Mouse (Mus musculus) testis, postnatal 14 days (tissue): Measurements from ENCODE around the gene Asdurf.
A peak's percentile ranks its signal among the peaks of the same experiment; 100 is the strongest.
"Not testable (repeated sequence)": the region's sequence is repeated elsewhere in the genome, so short reads cannot be mapped to it uniquely, and the experiment has no call there.

Source experiments
- DNase-seq: peaks from one replicate; pipeline ENCODE4 v3.0.0; 2021; ENCODE audit warnings: low spot score

Gene Asdurf

GRCm38 (mm10) chr1:53352327-53353261 is at the start of gene Asdurf, which contains the start of the genes Gm28551 and Asnsd1:
Asdurf (minus strand) TSS chr1:53352619.
Gm28551 (minus strand) TSS chr1:53352667.
Asnsd1 (minus strand) TSS chr1:53352752.
- peak; percentile 92 for DNase-seq

DNA sequence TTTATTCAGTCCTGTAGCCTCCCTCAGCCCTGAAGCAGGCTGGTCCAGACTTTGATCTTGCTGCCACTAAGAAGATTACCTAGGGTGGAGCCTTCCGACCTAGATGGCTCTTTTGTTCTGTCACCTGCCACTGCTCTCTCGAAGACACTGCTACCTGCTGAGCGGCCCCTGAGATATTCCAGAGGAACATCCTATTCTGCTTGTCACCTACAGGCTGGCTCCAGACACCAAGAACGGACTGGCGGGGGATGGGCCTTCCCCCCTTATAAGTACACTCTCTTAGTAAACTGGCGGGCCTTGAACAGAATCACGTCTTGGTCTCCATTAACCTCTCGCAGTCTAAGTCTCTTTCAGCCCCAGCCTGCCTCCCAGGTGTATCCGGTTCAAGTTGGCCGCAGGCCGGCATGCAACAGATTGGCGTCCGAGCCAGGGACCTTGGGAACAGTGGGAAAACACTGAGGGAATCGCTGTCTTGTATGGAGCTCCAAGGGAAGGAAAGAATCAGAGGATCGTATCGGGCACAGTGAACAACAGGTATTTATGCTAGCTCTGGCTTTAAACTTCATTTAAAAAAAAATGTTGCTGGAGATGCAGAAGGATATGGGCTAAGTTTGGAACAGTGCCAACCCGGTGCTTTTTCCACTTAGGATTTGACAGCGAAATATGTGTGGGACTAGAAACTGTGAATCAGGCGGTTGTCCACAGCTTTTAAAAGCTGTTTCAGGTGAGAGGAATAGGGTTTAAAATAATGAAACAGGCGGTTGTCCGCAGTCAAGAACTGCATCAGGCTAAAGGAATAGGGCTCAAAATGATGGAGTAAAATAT is 41.7 kb upstream of the Asdurf start:
- not testable (repeated sequence) for DNase-seq

GRCm38 (mm10) chr1:53388762-53389161 is 36.3 kb upstream of the Asdurf start:
- DNase-seq, result no peak

DNA sequence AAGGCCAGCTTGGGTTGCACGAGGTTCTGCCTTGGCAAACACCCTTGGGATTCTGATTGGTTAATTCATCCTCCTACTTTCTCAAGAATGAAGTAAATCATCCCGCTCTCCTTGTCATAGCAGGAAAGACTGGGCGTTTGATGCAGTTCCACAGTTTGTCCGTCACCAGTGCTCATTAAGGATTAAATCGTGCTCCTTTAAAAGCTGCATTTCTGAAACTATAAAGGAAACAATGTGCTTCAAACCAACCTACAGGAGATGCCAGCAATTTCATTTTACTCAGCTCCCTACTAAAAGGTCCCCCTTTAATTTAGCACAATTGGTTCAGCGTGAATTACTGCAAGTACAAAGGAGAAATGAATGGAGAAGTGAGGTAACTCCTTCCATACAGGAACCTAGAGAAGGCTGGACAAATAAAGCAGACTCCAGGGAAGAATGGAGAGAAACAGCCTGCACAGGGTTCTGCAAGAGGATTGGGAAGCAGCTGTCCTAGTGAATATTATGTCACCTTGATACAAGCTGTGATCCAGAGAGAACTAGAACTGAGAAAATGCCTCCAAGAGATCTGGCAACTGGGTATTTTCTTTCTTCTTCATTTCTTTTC is 31.8 kb upstream of the Asdurf start:
- DNase-seq, result no peak

DNA sequence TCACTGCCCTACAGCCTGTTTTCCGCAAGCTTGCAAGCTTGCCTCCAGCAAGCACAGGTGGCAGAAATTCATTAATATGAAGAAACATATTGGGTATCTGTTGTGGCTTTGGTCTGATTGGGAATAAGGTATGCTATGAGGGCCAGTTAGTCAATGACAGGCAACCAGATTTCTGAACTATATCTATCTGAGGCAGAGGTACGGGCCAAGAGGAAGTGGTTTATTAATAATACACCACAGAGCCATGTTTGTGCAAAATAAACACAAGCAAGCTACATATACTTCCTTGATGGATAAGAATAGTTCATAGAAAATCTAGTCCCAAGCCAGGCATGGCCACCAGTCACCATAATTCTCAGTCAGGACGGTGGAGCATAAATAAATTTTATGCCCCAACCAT is 25.3 kb upstream of the Asdurf start:
- DNase-seq, result no peak

GRCm38 (mm10) chr1:53375965-53376364 is 23.5 kb upstream of the Asdurf start:
- not testable (repeated sequence) for DNase-seq

DNA sequence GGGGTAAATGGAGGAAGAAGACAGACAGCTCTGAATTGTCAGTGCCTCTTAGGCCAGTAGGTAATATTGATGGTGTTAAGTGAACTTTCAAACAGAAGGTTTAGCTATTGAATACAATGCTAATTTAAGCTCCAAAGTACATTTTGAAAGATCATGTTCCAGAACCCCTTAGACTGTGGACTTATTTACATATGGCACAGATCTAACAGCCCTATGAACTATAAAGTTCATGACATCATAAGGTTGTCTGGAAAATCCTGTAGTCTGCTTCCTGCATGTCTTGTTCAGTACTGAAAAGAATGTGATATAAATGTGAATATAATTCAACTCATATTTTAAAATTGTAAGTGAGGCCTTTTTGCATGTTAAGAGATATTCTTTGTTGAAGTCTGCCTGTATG is 6.6 kb upstream of the Asdurf start:
- no peak for DNase-seq

- no peak for DNase-seq
Observed at GRCm38 (mm10) chr1:53341071-53341470, 11.3 kb downstream of the Asdurf start.

DNA sequence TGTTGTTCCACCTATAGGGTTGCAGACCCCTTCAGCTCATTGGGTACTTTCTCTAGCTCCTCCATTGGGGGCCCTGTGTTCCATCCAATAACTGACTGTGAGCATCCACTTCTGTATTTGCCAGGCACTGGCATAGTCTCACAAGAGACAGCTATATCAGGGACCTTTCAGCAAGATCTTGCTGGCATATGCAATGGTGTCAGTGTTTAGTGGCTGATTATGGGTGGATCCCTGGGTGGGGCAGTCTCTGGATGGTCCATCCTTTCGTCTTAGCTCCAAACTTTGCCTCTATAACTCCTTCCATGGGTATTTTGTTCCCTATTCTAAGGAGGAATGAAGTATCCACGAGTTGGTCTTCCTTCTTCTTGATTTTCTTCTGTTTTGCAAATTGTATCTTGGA is 15.0 kb downstream of the Asdurf start:
- not testable (repeated sequence) for DNase-seq

DNA sequence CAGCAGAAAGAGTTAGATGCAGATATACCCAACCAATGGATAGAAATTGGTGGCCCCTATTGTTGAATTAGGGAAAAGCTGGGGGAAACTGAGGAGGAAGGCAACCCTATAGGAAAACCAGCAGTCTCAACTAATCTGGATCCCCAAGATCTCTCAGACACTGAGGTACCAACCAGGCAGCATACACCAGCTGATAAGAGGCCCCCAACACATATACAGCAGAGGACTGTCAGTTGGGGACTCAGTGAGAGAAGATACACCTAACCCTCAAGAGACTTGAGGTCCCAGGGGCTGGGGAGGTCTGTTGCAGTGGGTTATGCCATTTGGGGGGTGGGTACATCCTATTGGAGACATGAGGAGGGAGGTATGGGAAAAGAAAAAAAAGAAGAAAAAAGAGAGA is 17.0 kb downstream of the Asdurf start:
- no peak for DNase-seq

GRCm38 (mm10) chr1:53333527-53333926 is 18.9 kb downstream of the Asdurf start:
- DNase-seq, result not testable (repeated sequence)

- no peak for DNase-seq
Observed at GRCm38 (mm10) chr1:53324827-53325494, 27.5 kb downstream of the Asdurf start.

DNA sequence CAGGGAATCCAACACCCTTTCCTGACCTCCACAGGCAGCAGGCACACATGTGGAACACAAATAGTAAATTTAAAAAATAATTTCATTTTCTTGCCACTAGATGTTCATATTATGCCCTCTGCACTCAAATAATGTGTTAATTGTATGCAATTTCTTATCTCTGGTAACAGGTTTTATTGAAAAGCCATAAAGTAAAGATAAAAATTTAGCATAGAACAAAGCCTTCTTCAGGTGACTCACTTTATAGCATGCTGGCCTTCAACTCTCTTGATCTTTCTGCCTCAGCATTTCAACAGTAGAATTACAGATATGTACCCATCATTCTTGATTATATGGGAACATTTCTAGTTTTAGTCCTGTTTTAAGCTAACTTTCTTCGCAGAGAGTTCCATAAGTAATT is 28.1 kb downstream of the Asdurf start:
- no peak for DNase-seq

DNA sequence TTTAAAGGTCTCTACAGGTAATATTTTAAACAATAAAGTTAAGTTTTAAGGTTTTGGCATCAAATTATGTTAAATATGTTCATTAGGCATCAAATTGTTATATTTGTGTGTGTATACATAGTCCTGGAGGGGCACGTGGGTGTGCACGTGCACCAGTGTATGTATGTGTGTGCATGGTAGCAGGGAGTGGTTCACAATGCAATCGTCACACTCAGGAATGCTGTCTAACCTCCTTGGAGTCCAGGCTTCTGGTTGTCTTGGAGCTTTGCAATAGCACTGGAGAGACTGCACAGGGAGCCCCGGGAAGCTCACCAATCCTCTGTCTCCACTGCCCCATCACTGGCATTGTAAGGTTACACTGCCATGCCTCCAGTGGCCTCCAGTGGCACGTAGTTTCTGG is 29.2 kb downstream of the Asdurf start:
- no peak for DNase-seq

GRCm38 (mm10) chr1:53321662-53322344 is 30.6 kb downstream of the Asdurf start:
- DNase-seq, result no peak

- peak; percentile 78 for DNase-seq
Observed at GRCm38 (mm10) chr1:53312989-53313967, 39.1 kb downstream of the Asdurf start, which contains the start of gene Osgepl1. Osgepl1 (plus strand) TSS chr1:53313624.

DNA sequence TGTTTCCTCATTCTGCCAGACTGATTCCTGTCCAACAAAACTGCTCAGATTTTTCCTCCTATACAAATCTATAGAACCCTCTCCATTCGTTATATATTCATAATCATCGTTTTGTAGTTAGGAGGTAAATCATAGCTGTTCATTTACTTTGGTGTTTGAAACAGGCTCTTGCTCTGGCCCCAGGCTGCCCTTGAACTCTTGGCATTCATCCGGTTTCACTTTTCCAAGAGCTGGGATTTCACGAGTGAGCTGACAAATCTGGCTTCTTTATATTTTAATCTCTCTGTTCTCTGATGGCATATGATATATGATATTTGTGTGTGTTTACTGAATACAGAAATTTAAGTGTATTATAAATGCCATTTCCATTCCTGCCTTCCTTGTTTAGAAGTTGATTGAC is 51.9 kb downstream of the Asdurf start:
- no peak for DNase-seq
